Mouse (Mus musculus) bone marrow, adult 2 months (tissue): Measurements from ENCODE around the gene Nav2. TPM values are rescaled to one million over a fixed set of nuclear protein-coding genes. Genes with fewer than 3 reads are reported as not detected.

Source experiments
- H3K27ac ChIP-seq: fragments of 200-500 bp; 2 replicates; pipeline ENCODE4 v1.5.1; 2012; ENCODE audit warnings: low read depth, mild to moderate bottlenecking, control low read depth, inconsistent platforms, low read length; ENCODE audit not compliant: control insufficient read depth, poor library complexity, insufficient read depth
- H3K4me1 ChIP-seq: fragments of 200-500 bp; 2 replicates; pipeline ENCODE4 v1.6.1; 2011; ENCODE audit warnings: low read length; ENCODE audit not compliant: control insufficient read depth, insufficient read depth
- H3K4me3 ChIP-seq: fragments of 200-500 bp; replicated peaks from 2 replicates; pipeline ENCODE3; 2011; ENCODE audit warnings: mild to moderate bottlenecking, low read depth, low read length, control low read depth; ENCODE audit not compliant: control insufficient read depth
- CTCF ChIP-seq: fragments of 200-500 bp; IDR thresholded peaks from 2 replicates; pipeline ENCODE4 v1.5.1; 2011; ENCODE audit warnings: low read length, control low read depth; ENCODE audit not compliant: control insufficient read depth, insufficient read depth
- POLR2A ChIP-seq: fragments of 200-500 bp; IDR thresholded peaks from 2 replicates; pipeline ENCODE4 v1.6.1; 2011; ENCODE audit warnings: low read depth, mild to moderate bottlenecking, control low read depth, low read length, borderline replicate concordance; ENCODE audit not compliant: control insufficient read depth
- WGBS: fragments of 180-500 bp; shearing (Covaris S2); methylation state at CpG from one replicate; pipeline ENCODE4 v1.1.7; 2018; 5-methylcytosine and 5-hydroxymethylcytosine counted together
- polyA plus RNA-seq: library from polyadenylated mRNA; stranded (reverse); fragments of >200 nt; gene quantifications from 2 replicates; pipeline ENCODE4 v1.2.4, GENCODE M21; 2011; ENCODE audit warnings: low replicate concordance; ENCODE audit not compliant: missing spikeins, insufficient read depth, insufficient read length

Nav2 gene
- polyA plus RNA-seq, 1 experiment = 8.5 TPM

- Histone ChIP-seq H3K4me1 (no peaks in the 10 kb centered on the region), H3K4me3 (no peak overlapping the region), H3K27ac (no peak overlapping the region)
- TF ChIP-seq POLR2A (no peak), CTCF (no peak)
- WGBS = 88% methylated on average over 21 of the region's 21 CpGs
These were observed 37.8 kb upstream of the Nav2 start for GRCm38 (mm10) chr7:48870579-48871180.

- no peak overlapping the region for H3K27ac ChIP-seq
- no peaks in the 10 kb centered on the region for H3K4me1 ChIP-seq
- H3K4me3 ChIP-seq = no peak overlapping the region
- 67% methylated on average over 11 of the region's 11 CpGs for WGBS
- TF ChIP-seq CTCF = no peak
- no peak for TF ChIP-seq POLR2A
These were observed 37.2 kb upstream of the Nav2 start for GRCm38 (mm10) chr7:48871292-48871691.

DNA sequence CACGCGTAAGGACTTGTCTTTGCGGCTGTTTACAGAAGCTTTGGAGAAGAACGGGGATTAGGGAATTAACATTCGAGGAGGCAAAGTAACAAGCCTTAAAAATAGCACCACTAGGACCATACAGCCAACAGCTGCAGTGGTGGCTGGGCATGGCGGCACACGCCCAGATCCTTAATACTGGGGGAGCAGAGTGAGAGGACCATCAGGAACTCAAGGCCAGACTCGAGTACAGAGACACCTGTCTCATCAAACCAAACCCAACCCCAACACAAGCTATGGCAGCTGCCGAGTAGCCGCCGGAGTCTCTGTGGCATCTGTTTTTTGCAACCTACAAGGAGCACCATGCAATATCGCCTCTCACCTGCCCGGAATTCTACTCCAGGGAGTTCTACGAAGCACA is 33.4 kb upstream of the Nav2 start:
- 97% methylated on average over 14 of the region's 14 CpGs for WGBS
- Histone ChIP-seq H3K4me3 (no peak overlapping the region), H3K27ac (no peak overlapping the region), H3K4me1 (no peaks in the 10 kb centered on the region)
- no peak for TF ChIP-seq POLR2A
- no peak for TF ChIP-seq CTCF

- no peak for TF ChIP-seq POLR2A
- TF ChIP-seq CTCF = peak; percentile 40
- 57% methylated on average over 4 of the region's 4 CpGs for WGBS
- no peak overlapping the region for H3K4me3 ChIP-seq
- no peaks in the 10 kb centered on the region for H3K4me1 ChIP-seq
- H3K27ac ChIP-seq = no peak overlapping the region
These were observed 32.0 kb upstream of the Nav2 start for GRCm38 (mm10) chr7:48876526-48876925.

GRCm38 (mm10) chr7:48877786-48878390 is 30.6 kb upstream of the Nav2 start:
- no peak for TF ChIP-seq CTCF
- no peak for TF ChIP-seq POLR2A
- no peaks in the 10 kb centered on the region; the same call in 1 of the 2 replicates for H3K4me1 ChIP-seq
- 85% methylated on average over 15 of the region's 15 CpGs for WGBS
- H3K27ac ChIP-seq = peak overlapping the region; percentile 14; the same call in 1 of the 2 replicates
- H3K4me3 ChIP-seq = no peak overlapping the region

DNA sequence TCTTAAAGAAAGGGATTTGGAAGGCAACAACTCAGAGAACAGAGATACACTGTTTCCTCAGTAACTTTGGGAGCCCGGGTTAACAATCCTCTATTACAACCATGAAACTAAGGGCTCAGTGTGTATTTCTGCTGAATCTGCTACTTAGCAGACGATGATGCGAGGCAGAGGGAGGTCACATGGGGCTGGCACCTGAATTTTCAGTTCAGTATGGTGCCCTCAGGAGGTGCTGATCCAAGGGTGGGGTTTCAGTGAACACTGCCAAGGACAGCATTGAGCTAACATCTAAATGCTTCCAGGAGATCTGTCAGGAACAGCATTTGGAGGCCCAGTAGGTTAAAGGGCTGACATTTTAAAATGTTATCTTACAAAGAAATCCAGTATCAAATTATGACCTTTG is 28.9 kb upstream of the Nav2 start:
- Histone ChIP-seq H3K4me3 (peak overlapping the region; percentile 79), H3K27ac (no peak overlapping the region), H3K4me1 (no peaks in the 10 kb centered on the region; the same call in 1 of the 2 replicates)
- no peak for TF ChIP-seq POLR2A
- TF ChIP-seq CTCF = no peak
- WGBS = 31% methylated on average over 3 of the region's 3 CpGs

- TF ChIP-seq POLR2A (peak; percentile 81), CTCF (no peak)
- Histone ChIP-seq H3K4me3 (peak overlapping the region; percentile 87), H3K4me1 (no peaks in the 10 kb centered on the region; the same call in 1 of the 2 replicates), H3K27ac (peak overlapping the region; percentile 95)
- under 1% methylated on average over 77 of the region's 77 CpGs for WGBS
These were observed 27.7 kb upstream of the Nav2 start for GRCm38 (mm10) chr7:48880591-48881481.

- Histone ChIP-seq H3K4me3 (peak within 1 kb of the TSS; percentile 87), H3K27ac (peak within 1 kb of the TSS; percentile 95), H3K4me1 (no peaks in the 10 kb centered on the region; the same call in 1 of the 2 replicates)
- TF ChIP-seq POLR2A = no peak
- TF ChIP-seq CTCF = no peak
- WGBS = under 1% methylated on average over 41 of the region's 41 CpGs
These were observed 27.0 kb upstream of the Nav2 start, which contains the start of gene E2f8 for GRCm38 (mm10) chr7:48881486-48881885. Gene E2f8, minus strand, starts transcription at chr7:48881596.
